Mouse (Mus musculus): Measurements from ENCODE around the gene D5Ertd579e. TPM values are rescaled to one million over a fixed set of nuclear protein-coding genes. Genes with fewer than 3 reads are reported as not detected.
A peak's percentile ranks its signal among the peaks of the same experiment; 100 is the strongest.

Gene D5Ertd579e
- total RNA-seq (2021) = 10 to 100 TPM; 88.3 to 89.1 TPM
- long read RNA-seq, experiment 1, full-length matches to known transcripts = 12 of 47 reads
- long read RNA-seq, experiment 1, partial matches to known transcripts = 20 of 47 reads
- long read RNA-seq, experiment 1, other reads (novel, unspliced or antisense) = 15 of 47 reads
- long read RNA-seq, experiment 2, full-length matches to known transcripts = 15 of 35 reads
- long read RNA-seq, experiment 2, partial matches to known transcripts = 7 of 35 reads
- long read RNA-seq, experiment 2, other reads (novel, unspliced or antisense) = 13 of 35 reads

- peak; percentile 96 for DNase-seq
- intact Hi-C loops (cut with DNase I) = loop anchor here (2.0 to 5.0 kb wide), 3 partner anchors 17 to 97 kb away; no protein-coding TSS in a partner anchor
Measured at GRCm38 (mm10) chr5:36695461-36696231, at the start of gene D5Ertd579e. D5Ertd579e (minus strand) TSS chr5:36696024.

GRCm38 (mm10) chr5:36742126-36742848 lies 46.5 kb upstream of the D5Ertd579e start:
- peak; percentile 81 to 92 for DNase-seq
- intact Hi-C loops (cut with DNase I) = loop anchor here (1.0 to 10.0 kb wide), 3 partner anchors 140 to 279 kb away; no protein-coding TSS in a partner anchor

GRCm38 (mm10) chr5:36739829-36740228 lies 44.0 kb upstream of the D5Ertd579e start:
- peak in 1 of 2 experiments; percentile 63 for DNase-seq
- intact Hi-C loops (cut with DNase I) = loop anchor here (1.0 to 10.0 kb wide), 3 partner anchors 45 to 213 kb away; no protein-coding TSS in a partner anchor

DNA sequence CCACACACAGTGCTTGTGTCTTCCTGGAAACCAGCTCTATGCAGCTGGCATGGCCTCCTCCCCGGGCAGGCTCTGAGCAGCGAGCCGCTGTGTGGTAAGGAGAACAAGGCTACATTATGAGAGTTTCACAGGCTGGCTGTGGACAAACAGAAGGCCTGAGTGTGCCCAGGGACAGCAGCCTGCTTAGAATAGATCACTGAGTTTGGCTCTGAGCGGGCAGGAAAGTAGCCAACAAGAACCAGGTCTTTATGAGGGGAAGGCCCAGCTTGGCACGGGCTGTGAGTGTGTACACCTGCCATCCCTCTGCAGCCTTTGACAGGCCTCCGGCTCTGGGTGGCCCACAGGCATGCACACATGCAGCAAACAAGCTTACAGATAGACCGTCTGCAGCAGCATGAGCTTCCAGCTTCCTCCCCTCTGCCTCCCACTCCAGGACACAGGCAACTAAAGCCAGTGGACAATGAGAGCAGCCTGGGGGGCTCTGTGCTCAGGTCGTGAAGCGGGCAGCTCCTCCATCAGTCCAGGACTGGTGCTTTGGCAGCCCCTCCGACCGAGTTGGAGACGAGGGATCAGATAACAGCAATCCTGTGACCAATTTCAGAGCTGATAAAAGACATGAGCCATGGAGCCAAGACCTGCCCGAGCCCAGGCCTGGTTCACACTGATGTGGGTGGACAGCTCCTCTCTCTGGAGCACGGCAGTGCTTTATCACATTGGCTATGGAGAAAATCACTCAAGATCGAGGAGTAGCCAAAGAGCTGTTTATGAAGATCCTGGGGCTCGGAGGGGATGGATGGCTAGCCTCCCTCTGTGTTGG lies 43.2 kb upstream of the D5Ertd579e start:
- intact Hi-C loops (cut with DNase I) = loop anchor here (2.0 kb wide), 1 partner anchor 44 kb away; no protein-coding TSS in a partner anchor
- peak; percentile 40 to 55 for DNase-seq

GRCm38 (mm10) chr5:36737765-36738164 lies 41.9 kb upstream of the D5Ertd579e start:
- intact Hi-C loops (cut with DNase I) = loop anchor here (2.0 kb wide), 1 partner anchor 43 kb away; no protein-coding TSS in a partner anchor
- no peak for DNase-seq

DNA sequence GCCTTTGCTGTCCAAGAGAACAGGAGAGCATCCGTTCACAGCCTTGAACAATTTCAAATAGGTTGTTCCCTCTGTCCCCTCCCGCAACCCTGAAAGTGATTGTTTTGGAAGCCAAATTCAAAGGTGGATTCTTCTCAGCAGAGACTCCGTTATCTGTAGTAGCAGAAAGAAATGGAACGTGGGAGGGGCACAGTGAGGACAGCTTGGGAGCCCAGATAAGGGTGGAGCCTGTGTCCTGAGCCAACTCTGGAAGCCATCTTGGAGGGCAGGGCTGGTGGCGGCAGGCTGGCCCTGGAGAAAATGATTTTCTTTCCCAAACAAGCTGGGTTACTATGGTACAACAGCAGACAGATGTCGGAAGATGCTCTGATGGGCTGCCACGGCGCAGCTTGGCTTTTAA lies 40.2 kb upstream of the D5Ertd579e start:
- intact Hi-C loops (cut with DNase I) = no loop called here
- no peak for DNase-seq

GRCm38 (mm10) chr5:36735106-36735505 lies 39.3 kb upstream of the D5Ertd579e start:
- no peak for DNase-seq
- intact Hi-C loops (cut with DNase I) = no loop called here

DNA sequence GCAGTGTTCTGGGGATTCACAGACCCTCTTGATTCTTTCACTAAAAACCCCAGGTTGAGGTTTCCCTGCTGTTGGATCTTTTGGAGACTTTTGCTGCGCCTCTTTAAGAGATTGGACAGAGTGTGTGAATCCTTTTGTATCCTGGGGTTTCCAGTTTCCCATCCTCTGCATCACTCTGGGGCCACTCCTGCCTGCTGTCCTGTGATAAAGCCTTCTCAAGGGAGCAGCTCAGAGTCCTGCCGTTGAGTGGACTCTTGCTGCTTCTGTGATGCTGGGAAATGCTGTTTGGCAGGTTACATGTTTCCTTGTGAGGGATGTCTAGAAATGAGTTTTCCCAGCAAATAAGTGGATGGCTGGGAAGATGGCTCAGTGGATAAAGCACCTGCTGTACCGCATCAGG lies 37.6 kb upstream of the D5Ertd579e start:
- intact Hi-C loops (cut with DNase I) = no loop called here
- DNase-seq = no peak

GRCm38 (mm10) chr5:36731901-36732652 lies 36.3 kb upstream of the D5Ertd579e start:
- intact Hi-C loops (cut with DNase I) = no loop called here
- DNase-seq = no peak

DNA sequence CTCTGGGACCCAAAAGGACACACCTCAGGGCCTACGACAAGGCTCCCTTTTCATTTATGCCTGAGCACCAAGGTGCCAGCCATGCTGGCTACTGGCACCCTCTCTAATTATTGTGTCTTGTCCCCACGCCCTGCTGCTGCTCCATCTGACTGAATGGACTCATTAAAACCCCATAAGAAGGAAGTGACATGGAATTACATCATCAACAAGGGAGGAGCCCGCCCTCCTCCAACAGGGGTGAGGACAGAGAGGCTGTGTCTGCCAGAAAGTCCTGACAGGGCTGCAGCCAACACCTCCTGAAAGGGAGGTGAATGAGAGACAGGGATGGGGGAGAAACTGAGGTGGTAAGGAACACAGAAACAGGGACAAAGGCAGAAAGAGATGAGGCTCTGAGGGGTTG lies 34.9 kb upstream of the D5Ertd579e start:
- DNase-seq = no peak
- intact Hi-C loops (cut with DNase I) = no loop called here

- intact Hi-C loops (cut with DNase I) = no loop called here
- DNase-seq = no peak
Measured at GRCm38 (mm10) chr5:36729923-36730322, 34.1 kb upstream of the D5Ertd579e start.

DNA sequence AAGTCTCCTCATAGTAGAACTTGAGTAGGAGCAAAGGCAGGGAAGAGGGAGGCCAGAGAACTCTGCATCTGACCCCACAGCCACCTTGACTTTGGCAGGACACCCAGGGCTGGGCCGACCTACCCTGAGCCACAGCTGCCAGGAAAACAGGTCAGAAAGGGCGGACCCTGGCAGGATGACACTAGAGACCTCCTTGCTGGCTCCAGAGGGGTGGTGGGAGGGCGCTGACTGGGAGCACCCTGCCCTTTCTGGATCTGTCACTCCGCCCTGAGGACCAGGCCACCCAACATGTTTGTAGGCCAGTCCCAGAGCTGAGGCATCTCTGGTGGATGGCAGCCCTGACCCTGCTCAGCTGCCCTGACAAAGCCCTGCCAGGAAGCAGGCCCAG lies 33.3 kb upstream of the D5Ertd579e start:
- intact Hi-C loops (cut with DNase I) = no loop called here
- no peak for DNase-seq

- intact Hi-C loops (cut with DNase I) = no loop called here
- DNase-seq = no peak
Measured at GRCm38 (mm10) chr5:36728403-36729085, 32.7 kb upstream of the D5Ertd579e start.

DNA sequence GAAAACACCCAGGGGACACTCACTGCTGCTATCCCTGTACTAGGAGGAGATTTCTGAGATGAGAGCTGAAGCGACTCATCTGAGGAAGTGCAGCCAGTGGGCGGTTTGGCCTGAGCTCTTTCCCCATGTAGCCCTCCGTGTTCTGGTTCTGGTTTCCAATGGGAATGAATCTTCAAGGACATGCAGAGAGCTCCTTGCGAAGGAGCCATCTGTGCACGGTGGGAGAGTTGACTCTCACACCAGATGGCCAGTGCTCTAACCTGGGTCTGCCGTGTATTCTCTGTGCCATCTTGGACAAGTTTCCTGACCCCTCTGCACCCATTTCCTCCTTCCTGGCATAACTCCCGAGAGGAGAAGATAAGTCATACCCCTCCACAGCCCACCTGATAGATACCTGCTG lies 32.0 kb upstream of the D5Ertd579e start:
- intact Hi-C loops (cut with DNase I) = no loop called here
- DNase-seq = no peak

GRCm38 (mm10) chr5:36727136-36727535 lies 31.3 kb upstream of the D5Ertd579e start:
- no peak for DNase-seq
- intact Hi-C loops (cut with DNase I) = no loop called here

- intact Hi-C loops (cut with DNase I) = no loop called here
- DNase-seq = no peak
Measured at GRCm38 (mm10) chr5:36726387-36726801, 30.6 kb upstream of the D5Ertd579e start.

DNA sequence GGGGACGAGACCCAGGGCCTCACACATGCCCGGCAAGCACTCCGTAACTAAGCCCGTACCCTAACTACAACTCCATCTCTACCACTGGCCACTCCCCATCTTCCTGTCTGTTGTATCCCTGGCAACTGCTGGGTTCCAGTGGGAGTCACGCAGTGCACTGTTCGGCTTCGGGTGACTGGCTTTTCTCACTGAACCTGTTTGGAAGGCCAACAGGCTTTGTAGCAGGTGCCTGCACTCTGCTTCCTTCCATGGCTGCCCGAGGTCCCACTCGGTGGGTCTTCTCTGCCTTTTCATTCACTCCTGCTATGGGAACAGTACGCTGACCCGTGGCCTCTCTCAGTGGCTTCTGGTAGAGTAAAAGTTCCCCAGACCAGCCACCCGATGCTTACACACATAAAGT lies 30.0 kb upstream of the D5Ertd579e start:
- intact Hi-C loops (cut with DNase I) = no loop called here
- no peak for DNase-seq

DNA sequence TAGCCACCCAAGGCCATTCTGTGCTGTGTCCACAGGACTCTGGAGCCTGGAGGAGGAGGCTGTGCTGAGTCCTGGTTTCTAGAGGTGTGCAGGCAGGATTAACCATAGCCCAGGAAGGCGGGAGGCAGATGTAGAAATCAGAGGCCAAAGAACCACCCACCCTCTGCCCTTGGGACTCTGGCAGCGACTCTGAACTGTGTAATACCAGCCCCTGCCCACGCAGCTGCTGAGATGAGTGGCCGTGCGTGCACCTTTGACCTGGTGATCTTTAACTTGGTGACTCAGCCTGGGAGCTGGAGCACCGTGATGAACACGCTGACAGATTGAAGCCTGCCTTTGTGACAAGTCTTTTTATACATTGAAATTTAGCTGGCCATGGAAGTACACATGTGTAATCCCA lies 28.4 kb upstream of the D5Ertd579e start:
- intact Hi-C loops (cut with DNase I) = no loop called here
- DNase-seq = no peak

GRCm38 (mm10) chr5:36723356-36723755 lies 27.5 kb upstream of the D5Ertd579e start:
- DNase-seq = no peak
- intact Hi-C loops (cut with DNase I) = no loop called here
